Mouse (Mus musculus) heart, postnatal 36 days (tissue): ENCODE data around the gene Fndc7. TPM values are rescaled to one million over a fixed set of nuclear protein-coding genes. Genes with fewer than 3 reads are reported as not detected.

Experiments
- DNase-seq, 2 experiments: peaks; one replicate each; pipeline ENCODE4 v3.0.0; 2021 to 2022
- intact Hi-C: fragments of 180-260 bp; cut with DNase I; formaldehyde crosslinking; loops from one replicate; pipeline ENCODE4 v1.15.1; 2025
- total RNA-seq, 2 experiments: library from RNA; stranded (reverse); gene quantifications; 2 replicates each; pipeline ENCODE4 v1.2.3; 2021

Gene Fndc7
- total RNA-seq, 2 experiments from 2014 or later: 0.08 TPM; not detected in 1

GRCm38 (mm10) chr3:108805622-108806021 lies 84.2 kb downstream of the Fndc7 start:
- intact Hi-C loops: no loop called here
- DNase-seq: no peak

Other genes starting within 250 kb of the Fndc7 start
- gene Clcc1, start 236.1 kb downstream of the Fndc7 start, total RNA-seq: 10 to 100 TPM; 43.0 to 49.1 TPM
- gene Gpsm2, start 167.7 kb downstream of the Fndc7 start, total RNA-seq: 1 to 10 TPM; 2.0 to 2.5 TPM
- gene Aknad1, start 150.3 kb downstream of the Fndc7 start, total RNA-seq: not detected
- gene Stxbp3, start 49.5 kb downstream of the Fndc7 start, total RNA-seq: 10 to 100 TPM; 23.5 to 29.3 TPM
- 10 to 100 TPM; 18.4 to 19.1 TPM for gene Prpf38b, start 21.7 kb upstream of the Fndc7 start, total RNA-seq
- gene Henmt1, start 49.9 kb upstream of the Fndc7 start, total RNA-seq: not detected
- gene Gm9857, start 50.4 kb upstream of the Fndc7 start, total RNA-seq: not detected
- 10 to 100 TPM; 11.2 to 15.7 TPM for gene Fam102b, start 137.6 kb upstream of the Fndc7 start, total RNA-seq
- gene Slc25a54, start 190.5 kb upstream of the Fndc7 start, total RNA-seq: not detected
- gene Slc25a24, start 233.1 kb upstream of the Fndc7 start, total RNA-seq: 1 to 10 TPM; 5.3 to 6.4 TPM